14 mouse cellular contexts compared by ENCODE assay signal in the genomic region with DNA sequence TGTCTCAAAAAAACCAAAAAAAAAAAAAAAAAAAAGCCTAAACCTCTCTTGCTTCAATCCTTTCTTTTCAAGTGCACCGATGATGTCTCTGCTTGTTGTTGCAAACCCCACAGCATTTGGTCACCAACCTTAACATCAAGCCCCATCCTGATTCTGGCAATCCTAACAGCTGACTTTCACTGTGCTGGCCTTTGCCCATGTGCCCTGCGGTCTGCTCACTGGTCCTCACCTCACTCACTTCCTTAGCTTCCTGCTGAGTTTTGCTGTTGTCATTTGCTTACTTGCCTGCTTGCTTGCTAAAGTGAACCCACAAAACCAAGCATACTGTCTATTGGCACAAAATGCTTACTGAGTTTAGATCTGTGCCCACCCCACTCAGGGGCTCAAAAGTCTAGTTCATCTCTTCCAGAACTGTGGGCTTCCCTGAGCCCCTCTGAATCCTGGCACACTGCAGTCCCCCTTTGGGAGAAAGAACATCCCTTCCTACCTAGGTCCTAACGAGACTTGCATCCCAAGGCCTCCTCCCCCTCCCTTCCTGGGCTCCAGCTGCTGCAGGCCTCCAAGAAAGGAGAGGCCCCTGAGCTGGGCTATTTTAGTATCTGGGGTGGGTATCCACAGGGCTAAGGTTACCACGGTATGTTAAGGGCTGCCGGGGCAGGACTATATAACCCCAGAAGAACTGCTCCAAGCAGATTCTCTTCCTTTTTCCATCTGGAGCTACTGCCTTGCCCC. TPM values are rescaled to one million over a fixed set of nuclear protein-coding genes. Genes with fewer than 3 reads are reported as not detected.
DNase-seq lines count a peak whose midpoint lies in the region; ATAC-seq and TF ChIP-seq lines count a peak whose summit lies in the region.
"Had no signal": no experiment of that assay in that cellular context is flagged by ENCODE, and none has a peak within 500 bp of the region (broad histone marks: within the 10 kb centered on the region; RNA-seq: fewer than 3 reads in every experiment).

No protein-coding gene starts in this region.

- peaks cover 40% of the 10 kb centered on the region for H3K4me1 ChIP-seq in heart, embryonic 12.5 days (replicated peaks)
- H3K4me1 ChIP-seq in megakaryocyte, embryonic 14.5 days, result peaks cover 83% of the 10 kb centered on the region
- peaks cover 0 to 22% of the 10 kb centered on the region in 2 experiments; a peak in 2 of 4 replicates for H3K4me1 ChIP-seq in MEL (ENCODE audit: control insufficient read depth in 1 of 2, insufficient read depth in 2 of 2, low read length in 2 of 2)

- H3K4me3 ChIP-seq in heart, embryonic 12.5 days, result no peak overlapping the region
- H3K4me3 ChIP-seq in megakaryocyte, embryonic 14.5 days (replicated peaks), result peak overlapping the region; percentile 85
- H3K4me3 ChIP-seq in MEL (ENCODE audit: control insufficient read depth in 1 of 2, insufficient read depth in 1 of 2, low read depth in 2 of 2, low read length in 2 of 2) (no peak overlapping the region), macrophage (ENCODE audit: inconsistent target) (no peak overlapping the region)
- H3K4me3 ChIP-seq: midbrain, embryonic 15.5 days; neural tube, embryonic 13.5 days had no signal

- H3K4me2 ChIP-seq in heart, embryonic 12.5 days, result no peak overlapping the region; the same call in 1 of the 2 replicates
- H3K4me2 ChIP-seq: midbrain, embryonic 15.5 days; neural tube, embryonic 13.5 days had no signal

- intact Hi-C loops in heart, postnatal 25 days (cut with DNase I), result no loop called here
- intact Hi-C loops in left cerebral cortex, postnatal 36 days (cut with DNase I), result no loop called here

- DNase-seq in heart, postnatal 25 days (ENCODE audit: low spot score), result no peak
- no peak for DNase-seq in MEL (ENCODE audit: low read depth, low spot score)
- no peak for DNase-seq in left cerebral cortex, postnatal 36 days (ENCODE audit: low spot score in 2 of 2)
- no peak for DNase-seq in testis, postnatal 14 days (ENCODE audit: low spot score)
- DNase-seq: adrenal gland, postnatal 25 days; heart, postnatal 10 days; retina, postnatal 1 day had no signal

- no peak for TF ChIP-seq RAD21 in MEL (IDR thresholded peaks at IDR 0.05; ENCODE audit: low read depth, low read length)

- peak overlapping the region; percentile 4; the same call in 1 of the 2 replicates for H3K27ac ChIP-seq in heart, embryonic 12.5 days (ENCODE audit: poor library complexity, severe bottlenecking)
- H3K27ac ChIP-seq in MEL (ENCODE audit: control insufficient read depth, low read depth, low read length) (no peak overlapping the region), macrophage (peak overlapping the region; percentile 48)
- H3K27ac ChIP-seq: midbrain, embryonic 15.5 days; neural tube, embryonic 13.5 days had no signal

- ATAC-seq in heart, embryonic 12.5 days (ENCODE audit: insufficient number of reproducible peaks, low FRiP score), result no peak
- ATAC-seq in megakaryocyte, adult 5-6 weeks (ENCODE audit: poor library complexity, severe bottlenecking), result no peak
- ATAC-seq: midbrain, embryonic 15.5 days had no signal

- TF ChIP-seq EP300 in MEL (IDR thresholded peaks at IDR 0.05; ENCODE audit: low read depth in 1 of 2, low read length in 2 of 2), result no peak

- no peaks in the 10 kb centered on the region for H3K36me3 ChIP-seq in heart, embryonic 12.5 days
- peaks cover 36% of the 10 kb centered on the region for H3K36me3 ChIP-seq in megakaryocyte, embryonic 14.5 days (replicated peaks; ENCODE audit: low read length)
- H3K36me3 ChIP-seq in MEL (ENCODE audit: control insufficient read depth in 1 of 2, insufficient read depth in 2 of 2, low read length in 2 of 2) (peaks cover 0 to 11% of the 10 kb centered on the region in 2 experiments; a peak in 1 of 4 replicates), macrophage (ENCODE audit: inconsistent target) (no peaks in the 10 kb centered on the region)
- H3K36me3 ChIP-seq: midbrain, embryonic 15.5 days; neural tube, embryonic 13.5 days had no signal

- H3K79me2 ChIP-seq in MEL (ENCODE audit: control insufficient read depth, insufficient read depth, low read length, poor library complexity) (peaks cover 20% of the 10 kb centered on the region), macrophage (ENCODE audit: inconsistent target) (peaks cover 19% of the 10 kb centered on the region)

- no peaks in the 10 kb centered on the region for H3K27me3 ChIP-seq in heart, embryonic 12.5 days (replicated peaks)
- H3K27me3 ChIP-seq in megakaryocyte, embryonic 14.5 days (replicated peaks), result no peaks in the 10 kb centered on the region
- H3K27me3 ChIP-seq in MEL (ENCODE audit: control insufficient read depth in 1 of 2, insufficient read depth in 2 of 2, low read length in 2 of 2), result no peaks in the 10 kb centered on the region
- H3K27me3 ChIP-seq: CH12.LX had no signal

- 0 out of 2 replicates have a peak overlapping the region, but pooled peaks have one; percentile 8 for H3K9ac ChIP-seq in heart, embryonic 12.5 days
- H3K9ac ChIP-seq in MEL (ENCODE audit: control insufficient read depth, low read depth, low read length, poor library complexity, severe bottlenecking), result no peak overlapping the region
- H3K9ac ChIP-seq: midbrain, embryonic 15.5 days; neural tube, embryonic 13.5 days had no signal

- TF ChIP-seq CTCF in MEL (IDR thresholded peaks at IDR 0.05 in 2 of 3, conservative IDR thresholded peaks at IDR 0.05 in 1 of 3; ENCODE audit: control insufficient read depth in 1 of 3, insufficient read depth in 1 of 3, low read depth in 2 of 3, low read length in 3 of 3, poor library complexity in 1 of 3, severe bottlenecking in 1 of 3), result no peak

- TF ChIP-seq POLR2A in MEL (IDR thresholded peaks at IDR 0.05; ENCODE audit: control insufficient read depth in 1 of 2, insufficient read depth in 1 of 2, low read depth in 1 of 2, low read length in 2 of 2, poor library complexity in 1 of 2), result no peak

- 57% methylated on average over 5 of the region's 5 CpGs for WGBS in heart, embryonic 12.5 days
- WGBS in macrophage (ENCODE audit: missing documents), result 28% methylated on average over 5 of the region's 5 CpGs

- no peaks in the 10 kb centered on the region for H3K9me3 ChIP-seq in heart, embryonic 12.5 days (replicated peaks)
- H3K9me3 ChIP-seq in megakaryocyte, embryonic 14.5 days, result no peaks in the 10 kb centered on the region
- H3K9me3 ChIP-seq in MEL (replicated peaks; ENCODE audit: insufficient read depth, low read length), result no peaks in the 10 kb centered on the region
- H3K9me3 ChIP-seq: midbrain, embryonic 15.5 days; neural tube, embryonic 13.5 days had no signal

RNA-seq across cellular contexts. Expression of a gene that starts 2.5 kb away (rescaled TPM):
- polyA plus RNA-seq in heart, embryonic 12.5 days (2016; fragmentation: Nextera tagmentation; extraction: Ambion mirVana), result 17.8 and 20.0 TPM in 2 replicates
- 1 to 10 TPM in 1 of 2 experiments, under 1 TPM in 1; 0.99 to 2.9 TPM for total RNA-seq in heart, postnatal 25 days (2021)
- 4.7 TPM in 1 of 2 replicates, not detected in the other for polyA plus RNA-seq in megakaryocyte, embryonic 14.5 days (2012; ENCODE audit: insufficient read depth, low replicate concordance)
- total RNA-seq in megakaryocyte, adult 5-6 weeks (2015), result 5.0 and 6.0 TPM in 2 replicates
- 2.3 and 3.3 TPM in 2 replicates for total RNA-seq in megakaryocyte, adult 5-6 weeks (2017)
- 8.3 and 11.2 TPM in 2 replicates for total RNA-seq in MEL (2012; rRNA removed)
- polyA plus RNA-seq in MEL (2012; ENCODE audit: insufficient read depth in 1 of 2, insufficient read length in 2 of 2, low read depth in 1 of 2, low replicate concordance in 2 of 2, missing spikeins in 1 of 2) (1 to 10 TPM in 1 of 2 experiments, not detected in 1; 9.1 TPM), macrophage (2018) (0.47 to 1.4 TPM in 2 of 3 replicates, not detected in the other)
- total RNA-seq in macrophage (2018; cell fraction: chromatin; rRNA removed), result 10 to 100 TPM in 1 of 26 experiments, 1 to 10 TPM in 9, not detected in 16; 1.3 to 16.0 (median 2.7) TPM
- 1 to 10 TPM in 19 of 26 experiments, under 1 TPM in 7; 0.44 to 2.8 (median 1.3) TPM for total RNA-seq in macrophage (2018; cell fraction: cytosol; rRNA removed)
- total RNA-seq in macrophage (2018; cell fraction: nucleus; rRNA removed), result 1 to 10 TPM in 10 of 26 experiments, not detected in 16; 1.0 to 6.5 (median 1.6) TPM
- 1 to 10 TPM; 1.7 to 3.9 TPM for total RNA-seq in left cerebral cortex, postnatal 36 days (2021)

RNA-seq across cellular contexts. Expression of a gene that starts 2.9 kb away (rescaled TPM):
- polyA plus RNA-seq in heart, embryonic 12.5 days (2016; fragmentation: Nextera tagmentation; extraction: Ambion mirVana), result 29.2 and 32.3 TPM in 2 replicates
- 10 to 100 TPM; 28.8 to 29.1 TPM for total RNA-seq in heart, postnatal 25 days (2021)
- 83.3 and 137 TPM in 2 replicates for polyA plus RNA-seq in megakaryocyte, embryonic 14.5 days (2012; ENCODE audit: insufficient read depth, low replicate concordance)
- 27.0 and 27.4 TPM in 2 replicates for total RNA-seq in megakaryocyte, adult 5-6 weeks (2015)
- 59.8 and 74.2 TPM in 2 replicates for total RNA-seq in megakaryocyte, adult 5-6 weeks (2017)
- 37.4 and 43.3 TPM in 2 replicates for total RNA-seq in MEL (2012; rRNA removed)
- polyA plus RNA-seq in MEL (2012; ENCODE audit: insufficient read depth in 1 of 2, insufficient read length in 2 of 2, low read depth in 1 of 2, low replicate concordance in 2 of 2, missing spikeins in 1 of 2) (10 to 100 TPM in 1 of 2 experiments, not detected in 1; 70.3 TPM), macrophage (2018) (32.8 to 44.1 TPM (median 41.7 TPM) in 3 replicates)
- 100 to 1,000 TPM in 20 of 26 experiments, 10 to 100 TPM in 6; 33.6 to 381 (median 157) TPM for total RNA-seq in macrophage (2018; cell fraction: chromatin; rRNA removed)
- 10 to 100 TPM; 26.2 to 77.2 (median 49.3) TPM for total RNA-seq in macrophage (2018; cell fraction: cytosol; rRNA removed)
- 100 to 1,000 TPM in 10 of 26 experiments, 10 to 100 TPM in 16; 22.3 to 223 (median 94.1) TPM for total RNA-seq in macrophage (2018; cell fraction: nucleus; rRNA removed)
- total RNA-seq in left cerebral cortex, postnatal 36 days (2021), result 100 to 1,000 TPM in 1 of 2 experiments, 10 to 100 TPM in 1; 90.8 to 101 TPM

RNA-seq across cellular contexts. Expression of a gene that starts 15.3 kb away (rescaled TPM):
- 50.5 and 51.5 TPM in 2 replicates for polyA plus RNA-seq in heart, embryonic 12.5 days (2016; fragmentation: Nextera tagmentation; extraction: Ambion mirVana)
- 10 to 100 TPM; 35.6 to 38.1 TPM for total RNA-seq in heart, postnatal 25 days (2021)
- polyA plus RNA-seq in megakaryocyte, embryonic 14.5 days (2012; ENCODE audit: insufficient read depth, low replicate concordance), result 13.5 and 43.5 TPM in 2 replicates
- total RNA-seq in megakaryocyte, adult 5-6 weeks (2015), result 16.1 and 19.0 TPM in 2 replicates
- total RNA-seq in megakaryocyte, adult 5-6 weeks (2017), result 51.8 and 57.5 TPM in 2 replicates
- 55.6 and 64.8 TPM in 2 replicates for total RNA-seq in MEL (2012; rRNA removed)
- 10 to 100 TPM in 1 of 2 experiments, not detected in 1; 56.7 TPM for polyA plus RNA-seq in MEL (2012; ENCODE audit: insufficient read depth in 1 of 2, insufficient read length in 2 of 2, low read depth in 1 of 2, low replicate concordance in 2 of 2, missing spikeins in 1 of 2)
- 100 to 1,000 TPM in 3 of 26 experiments, 10 to 100 TPM in 23; 29.8 to 112 (median 68.5) TPM for total RNA-seq in macrophage (2018; cell fraction: chromatin; rRNA removed)
- total RNA-seq in macrophage (2018; cell fraction: cytosol; rRNA removed), result 10 to 100 TPM; 22.4 to 51.5 (median 39.4) TPM
- 10 to 100 TPM; 39.2 to 86.4 (median 59.9) TPM for total RNA-seq in macrophage (2018; cell fraction: nucleus; rRNA removed)
- 36.2 to 55.7 TPM (median 41.4 TPM) in 3 replicates for polyA plus RNA-seq in macrophage (2018)
- 10 to 100 TPM; 81.4 to 89.5 TPM for total RNA-seq in left cerebral cortex, postnatal 36 days (2021)

RNA-seq across cellular contexts. Expression of a gene that starts 21.7 kb away (rescaled TPM):
- 23.8 and 25.3 TPM in 2 replicates for polyA plus RNA-seq in heart, embryonic 12.5 days (2016; fragmentation: Nextera tagmentation; extraction: Ambion mirVana)
- 1 to 10 TPM; 6.0 to 7.1 TPM for total RNA-seq in heart, postnatal 25 days (2021)
- 10.8 and 17.3 TPM in 2 replicates for polyA plus RNA-seq in megakaryocyte, embryonic 14.5 days (2012; ENCODE audit: insufficient read depth, low replicate concordance)
- total RNA-seq in megakaryocyte, adult 5-6 weeks (2015), result 2.9 and 3.1 TPM in 2 replicates
- total RNA-seq in megakaryocyte, adult 5-6 weeks (2017), result 5.9 and 9.7 TPM in 2 replicates
- total RNA-seq in MEL (2012; rRNA removed), result 13.9 and 14.6 TPM in 2 replicates
- 10 to 100 TPM in 1 of 2 experiments, not detected in 1; 19.0 TPM for polyA plus RNA-seq in MEL (2012; ENCODE audit: insufficient read depth in 1 of 2, insufficient read length in 2 of 2, low read depth in 1 of 2, low replicate concordance in 2 of 2, missing spikeins in 1 of 2)
- 10 to 100 TPM in 5 of 26 experiments, 1 to 10 TPM in 16, under 1 TPM in 4, not detected in 1; 0.28 to 18.2 (median 5.4) TPM for total RNA-seq in macrophage (2018; cell fraction: chromatin; rRNA removed)
- 1 to 10 TPM; 1.0 to 7.9 (median 4.7) TPM for total RNA-seq in macrophage (2018; cell fraction: cytosol; rRNA removed)
- total RNA-seq in macrophage (2018; cell fraction: nucleus; rRNA removed), result 10 to 100 TPM in 4 of 26 experiments, 1 to 10 TPM in 20, under 1 TPM in 2; 0.56 to 13.9 (median 3.3) TPM
- polyA plus RNA-seq in macrophage (2018), result 5.4 to 7.1 TPM (median 5.6 TPM) in 3 replicates
- 10 to 100 TPM; 18.6 to 19.4 TPM for total RNA-seq in left cerebral cortex, postnatal 36 days (2021)

RNA-seq across cellular contexts. Expression of a gene that starts 21.8 kb away (rescaled TPM):
- polyA plus RNA-seq in heart, embryonic 12.5 days (2016; fragmentation: Nextera tagmentation; extraction: Ambion mirVana), result 22.1 and 28.2 TPM in 2 replicates
- 1 to 10 TPM; 3.2 to 6.7 TPM for total RNA-seq in heart, postnatal 25 days (2021)
- 369 and 529 TPM in 2 replicates for polyA plus RNA-seq in megakaryocyte, embryonic 14.5 days (2012; ENCODE audit: insufficient read depth, low replicate concordance)
- total RNA-seq in megakaryocyte, adult 5-6 weeks (2015), result 36.2 and 36.8 TPM in 2 replicates
- total RNA-seq in megakaryocyte, adult 5-6 weeks (2017), result 31.2 and 42.7 TPM in 2 replicates
- 30.6 and 41.3 TPM in 2 replicates for total RNA-seq in MEL (2012; rRNA removed)
- polyA plus RNA-seq in MEL (2012; ENCODE audit: insufficient read depth in 1 of 2, insufficient read length in 2 of 2, low read depth in 1 of 2, low replicate concordance in 2 of 2, missing spikeins in 1 of 2) (100 to 1,000 TPM in 1 of 2 experiments, not detected in 1; 116 TPM), macrophage (2018) (0.75 to 2.4 TPM (median 1.9 TPM) in 3 replicates)
- total RNA-seq in macrophage (2018; cell fraction: chromatin; rRNA removed), result 1 to 10 TPM in 16 of 26 experiments, not detected in 10; 1.4 to 7.7 (median 3.5) TPM
- total RNA-seq in macrophage (2018; cell fraction: cytosol; rRNA removed), result 1 to 10 TPM in 3 of 26 experiments, under 1 TPM in 20, not detected in 3; 0.18 to 1.8 (median 0.47) TPM
- 10 to 100 TPM in 5 of 26 experiments, 1 to 10 TPM in 19, under 1 TPM in 2; 0.89 to 12.9 (median 2.4) TPM for total RNA-seq in macrophage (2018; cell fraction: nucleus; rRNA removed)
- total RNA-seq in left cerebral cortex, postnatal 36 days (2021), result 1 to 10 TPM; 3.2 to 5.6 TPM
